9 mouse cellular contexts compared by ENCODE assay signal in the genomic region with DNA sequence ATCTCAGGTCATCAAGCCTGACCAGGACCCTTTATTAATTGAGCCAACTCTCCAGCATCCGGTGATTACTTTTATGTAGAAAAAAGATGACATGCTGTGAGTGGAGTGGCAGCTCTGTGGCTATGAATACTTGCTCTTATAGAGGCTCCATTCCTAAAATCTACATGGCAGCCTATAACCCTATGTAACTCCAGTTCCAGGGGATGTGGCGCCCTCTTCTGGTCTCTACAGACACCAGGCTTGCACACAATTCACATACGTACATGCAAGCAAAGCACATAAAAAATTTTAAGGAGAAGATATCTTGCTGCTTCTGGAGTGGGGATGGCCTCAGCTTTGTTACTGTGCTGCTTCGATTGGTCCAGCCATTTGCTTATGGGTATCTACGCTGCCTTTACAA.
DNase-seq lines count a peak whose midpoint lies in the region; ATAC-seq and TF ChIP-seq lines count a peak whose summit lies in the region.
"Had no signal": no experiment of that assay in that cellular context is flagged by ENCODE, and none has a peak within 500 bp of the region (broad histone marks: within the 10 kb centered on the region; RNA-seq: fewer than 3 reads in every experiment).

No protein-coding gene starts in this region.

- H3K4me3 ChIP-seq in heart, postnatal 0 days (ENCODE audit: low read depth, low read length) = no peak overlapping the region
- H3K4me3 ChIP-seq in heart, embryonic 12.5 days = no peak overlapping the region
- H3K4me3 ChIP-seq: neural tube, embryonic 13.5 days had no signal

- H3K27me3 ChIP-seq in heart, postnatal 0 days (ENCODE audit: control insufficient read depth, insufficient read depth, low read length) = no peaks in the 10 kb centered on the region
- H3K27me3 ChIP-seq in heart, embryonic 12.5 days (replicated peaks) = no peaks in the 10 kb centered on the region
- H3K27me3 ChIP-seq: neural tube, embryonic 13.5 days had no signal

- peaks cover 9% of the 10 kb centered on the region; the same call in 1 of the 2 replicates for H3K4me1 ChIP-seq in heart, postnatal 0 days (ENCODE audit: control insufficient read depth, insufficient read depth)
- H3K4me1 ChIP-seq in heart, embryonic 12.5 days (replicated peaks) = peaks cover 14% of the 10 kb centered on the region

- 0 out of 2 replicates have a peak overlapping the region, but pooled peaks have one; percentile 85 for H3K27ac ChIP-seq in heart, postnatal 0 days (ENCODE audit: low read depth)
- no peak overlapping the region for H3K27ac ChIP-seq in heart, embryonic 12.5 days (ENCODE audit: poor library complexity, severe bottlenecking)

- WGBS in heart, postnatal 0 days = 75% methylated on average over 5 of the region's 5 CpGs
- WGBS in heart, embryonic 12.5 days = 63% methylated on average over 5 of the region's 5 CpGs

- ATAC-seq in heart, postnatal 0 days (ENCODE audit: insufficient read depth, low read depth) = no peak
- no peak for ATAC-seq in heart, embryonic 12.5 days (ENCODE audit: insufficient number of reproducible peaks, low FRiP score)

- H3K9ac ChIP-seq in heart, postnatal 0 days (replicated peaks; ENCODE audit: low read depth, low read length) = no peak overlapping the region
- no peak overlapping the region for H3K9ac ChIP-seq in heart, embryonic 12.5 days
- H3K9ac ChIP-seq: neural tube, embryonic 13.5 days had no signal

- no peaks in the 10 kb centered on the region for H3K9me3 ChIP-seq in heart, postnatal 0 days (replicated peaks; ENCODE audit: control insufficient read depth, low read length)
- no peaks in the 10 kb centered on the region for H3K9me3 ChIP-seq in heart, embryonic 12.5 days (replicated peaks)
- H3K9me3 ChIP-seq: neural tube, embryonic 13.5 days had no signal

- TF ChIP-seq EP300 in heart, postnatal 0 days (IDR thresholded peaks at IDR 0.05; ENCODE audit: low read depth) = no peak

- DNase-seq in heart, postnatal 0 days (ENCODE audit: low spot score) = no peak
- DNase-seq in thymus, postnatal 14 days = peak; percentile 10
- no peak for DNase-seq in thymus, adult 18-20 months
- DNase-seq in embryo, embryonic 10 days (ENCODE audit: low spot score) = peak; percentile 80
- DNase-seq in lung, postnatal 25 days (ENCODE audit: low spot score) = peak; percentile 2
- no peak for DNase-seq in yolk sac, embryonic 10.5 days (ENCODE audit: low spot score)
- DNase-seq in Muller cell, postnatal 12 days (ENCODE audit: inconsistent ontology term) = no peak

- H3K36me3 ChIP-seq in heart, postnatal 0 days (replicated peaks; ENCODE audit: control insufficient read depth, insufficient read depth, low read length) = no peaks in the 10 kb centered on the region
- no peaks in the 10 kb centered on the region for H3K36me3 ChIP-seq in heart, embryonic 12.5 days
- H3K36me3 ChIP-seq: neural tube, embryonic 13.5 days had no signal

- H3K4me2 ChIP-seq in heart, postnatal 0 days (ENCODE audit: low read depth, low read length) = no peak overlapping the region
- no peak overlapping the region for H3K4me2 ChIP-seq in heart, embryonic 12.5 days
- H3K4me2 ChIP-seq: neural tube, embryonic 13.5 days had no signal

- peak; percentile 54 for TF ChIP-seq CTCF in heart, postnatal 0 days (IDR thresholded peaks at IDR 0.05; ENCODE audit: low read depth)

Comparison
In these comparisons a context has a peak if more than half of its experiments do, and no peak if none do; other contexts are left out.
1. DNase-seq: peak in thymus, postnatal 14 days (single experiment), embryo, embryonic 10 days (single experiment) and lung, postnatal 25 days (single experiment); none in heart, postnatal 0 days (single experiment), thymus, adult 18-20 months (0 of 2), yolk sac, embryonic 10.5 days (single experiment) and Muller cell, postnatal 12 days (single experiment).